Mouse (Mus musculus): ENCODE data around the gene Tbl1xr1. TPM values are rescaled to one million over a fixed set of nuclear protein-coding genes. Genes with fewer than 3 reads are reported as not detected.

Gene Tbl1xr1
- total and polyA plus RNA-seq, 2 experiments from 2014 or later: 12.8 to 33.1 TPM

DNA sequence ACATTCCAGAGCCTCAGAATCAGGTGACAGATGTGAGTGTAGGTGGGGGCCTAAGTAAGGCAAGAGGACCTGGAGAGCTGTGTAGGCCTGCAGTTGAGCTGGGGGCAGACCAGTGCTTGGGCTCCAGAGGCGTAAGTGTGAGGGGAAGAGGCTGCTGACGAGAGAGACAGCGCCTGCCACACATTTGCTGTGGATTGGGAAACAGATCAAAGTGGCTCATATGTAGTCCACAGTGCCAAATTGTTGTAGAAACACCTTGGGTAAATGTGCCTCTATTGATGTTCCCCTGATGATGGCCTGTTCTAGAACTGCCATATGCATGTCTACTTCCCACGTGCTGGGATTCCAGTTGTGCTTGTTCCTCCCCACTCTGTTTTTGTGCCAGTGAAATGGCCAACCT is 92.0 kb downstream of the Tbl1xr1 start:
- DNase-seq (ENCODE audit: low spot score): no peak
- Histone ChIP-seq H3K9ac (replicated peaks; ENCODE audit: low read length) (no peak overlapping the region), H3K27me3 (ENCODE audit: insufficient read depth, low read length) (no peaks in the 10 kb centered on the region), H3K4me3 (ENCODE audit: low read length) (no peak overlapping the region), H3K4me2 (ENCODE audit: low read depth, low read length) (no peak overlapping the region), H3K36me3 (ENCODE audit: insufficient read depth, low read length) (no peaks in the 10 kb centered on the region), H3K4me1 (ENCODE audit: insufficient read depth, low read length) (no peaks in the 10 kb centered on the region), H3K27ac (no peak overlapping the region), H3K9me3 (ENCODE audit: low read length) (no peaks in the 10 kb centered on the region)
- 88% methylated on average over 4 of the region's 4 CpGs for WGBS
- no peak for ATAC-seq
- TF ChIP-seq CTCF (IDR thresholded peaks at IDR 0.05; ENCODE audit: low read depth): no peak

- Histone ChIP-seq H3K4me3 (ENCODE audit: low read length) (no peak overlapping the region), H3K9me3 (ENCODE audit: low read length) (no peaks in the 10 kb centered on the region), H3K9ac (replicated peaks; ENCODE audit: low read length) (no peak overlapping the region), H3K27ac (no peak overlapping the region), H3K36me3 (ENCODE audit: insufficient read depth, low read length) (no peaks in the 10 kb centered on the region), H3K4me2 (ENCODE audit: low read depth, low read length) (no peak overlapping the region), H3K27me3 (ENCODE audit: insufficient read depth, low read length) (no peaks in the 10 kb centered on the region), H3K4me1 (ENCODE audit: insufficient read depth, low read length) (no peaks in the 10 kb centered on the region)
- ATAC-seq: no peak
- no peak for DNase-seq (ENCODE audit: low spot score)
- WGBS: 90% methylated on average over 8 of the region's 8 CpGs
- no peak for TF ChIP-seq CTCF (IDR thresholded peaks at IDR 0.05; ENCODE audit: low read depth)
Measured at GRCm38 (mm10) chr3:22171526-22171925, 95.1 kb downstream of the Tbl1xr1 start.

DNA sequence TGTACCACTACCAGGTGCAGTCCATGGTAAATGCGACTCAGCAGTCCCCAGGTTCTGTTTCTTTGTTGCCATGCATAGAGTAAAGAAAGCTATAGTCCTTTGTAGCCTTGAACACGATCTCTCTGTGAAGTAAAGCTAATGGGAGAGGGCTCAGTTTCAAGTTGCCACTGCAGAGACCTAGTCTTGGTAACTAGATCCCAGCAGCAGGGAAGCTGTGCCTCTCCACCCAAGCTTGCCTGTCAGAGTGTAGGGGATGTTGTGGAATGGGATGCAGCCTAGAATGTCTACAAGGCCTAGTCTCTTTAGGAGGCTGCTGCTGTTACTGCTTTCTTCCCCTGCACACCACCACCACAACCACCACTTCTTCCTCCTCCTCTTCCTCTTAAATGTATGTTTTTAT is 96.0 kb downstream of the Tbl1xr1 start:
- H3K27me3 ChIP-seq (ENCODE audit: insufficient read depth, low read length): no peaks in the 10 kb centered on the region
- ATAC-seq: no peak
- 56% methylated on average over 2 of the region's 2 CpGs for WGBS

DNA sequence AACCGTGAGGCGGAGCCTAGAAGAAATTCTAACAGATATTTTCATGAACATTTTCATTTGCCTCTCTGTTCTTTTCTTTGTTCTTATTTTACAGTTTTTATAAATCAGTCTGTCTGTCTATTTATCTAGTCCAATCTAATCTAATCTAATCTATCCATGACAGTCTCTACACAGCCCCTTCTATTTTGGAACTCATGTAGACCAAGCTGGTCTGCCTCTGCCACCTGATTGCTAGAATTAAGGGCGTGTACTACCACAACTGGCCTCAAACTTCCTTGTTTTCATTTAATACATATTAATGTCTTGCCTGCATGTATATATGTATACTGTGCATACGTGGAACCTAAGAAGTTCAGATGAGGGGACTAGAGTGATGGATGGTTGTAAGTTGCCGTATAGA is 96.7 kb downstream of the Tbl1xr1 start:
- no peak overlapping the region for H3K4me2 ChIP-seq (ENCODE audit: low read depth, low read length)
- H3K4me3 ChIP-seq (ENCODE audit: low read length): no peak overlapping the region
- H3K4me1 ChIP-seq (ENCODE audit: insufficient read depth, low read length): no peaks in the 10 kb centered on the region
- no peak overlapping the region for H3K9ac ChIP-seq (replicated peaks; ENCODE audit: low read length)
- ATAC-seq: no peak
- 90% methylated on average over 5 of the region's 5 CpGs for WGBS
- no peak overlapping the region for H3K27ac ChIP-seq
- no peaks in the 10 kb centered on the region for H3K9me3 ChIP-seq (ENCODE audit: low read length)
- no peaks in the 10 kb centered on the region for H3K36me3 ChIP-seq (ENCODE audit: insufficient read depth, low read length)
- no peak for DNase-seq (ENCODE audit: low spot score)
- no peak for TF ChIP-seq CTCF (IDR thresholded peaks at IDR 0.05; ENCODE audit: low read depth)
- H3K27me3 ChIP-seq (ENCODE audit: insufficient read depth, low read length): no peaks in the 10 kb centered on the region

More for the DNA sequence above, 96.0 kb downstream of the Tbl1xr1 start:
- Histone ChIP-seq H3K4me1 (ENCODE audit: insufficient read depth, low read length) (no peaks in the 10 kb centered on the region), H3K4me3 (ENCODE audit: low read length) (no peak overlapping the region), H3K9me3 (ENCODE audit: low read length) (no peaks in the 10 kb centered on the region), H3K9ac (replicated peaks; ENCODE audit: low read length) (no peak overlapping the region), H3K36me3 (ENCODE audit: insufficient read depth, low read length) (no peaks in the 10 kb centered on the region), H3K4me2 (ENCODE audit: low read depth, low read length) (no peak overlapping the region), H3K27ac (no peak overlapping the region)
- no peak for DNase-seq (ENCODE audit: low spot score)
- TF ChIP-seq CTCF (IDR thresholded peaks at IDR 0.05; ENCODE audit: low read depth): no peak

DNA sequence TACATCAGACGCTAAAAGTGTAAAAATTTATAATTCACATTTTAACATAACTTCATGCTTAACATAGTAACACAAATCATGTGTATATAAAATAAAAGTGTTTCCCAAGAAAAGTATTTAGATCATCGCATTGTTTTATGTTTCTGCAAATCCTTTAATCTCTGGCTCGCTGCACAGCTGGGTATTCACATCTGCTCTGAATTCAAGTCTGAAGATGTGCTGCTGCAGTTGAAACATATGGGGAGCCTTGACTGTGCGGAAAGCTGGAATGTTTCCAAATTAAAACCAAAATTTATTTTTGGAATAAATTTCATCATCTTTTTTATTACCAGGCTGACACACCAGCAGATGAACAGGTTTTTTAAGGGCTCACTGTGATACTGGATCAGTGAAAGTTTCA is 97.8 kb downstream of the Tbl1xr1 start:
- Histone ChIP-seq H3K9ac (replicated peaks; ENCODE audit: low read length) (no peak overlapping the region), H3K36me3 (ENCODE audit: insufficient read depth, low read length) (no peaks in the 10 kb centered on the region), H3K27ac (no peak overlapping the region), H3K4me1 (ENCODE audit: insufficient read depth, low read length) (no peaks in the 10 kb centered on the region), H3K27me3 (ENCODE audit: insufficient read depth, low read length) (no peaks in the 10 kb centered on the region), H3K9me3 (ENCODE audit: low read length) (no peaks in the 10 kb centered on the region), H3K4me2 (ENCODE audit: low read depth, low read length) (no peak overlapping the region), H3K4me3 (ENCODE audit: low read length) (no peak overlapping the region)
- WGBS: 70% methylated on average over 4 of the region's 4 CpGs
- no peak for TF ChIP-seq CTCF (IDR thresholded peaks at IDR 0.05; ENCODE audit: low read depth)
- ATAC-seq (no peak), DNase-seq (ENCODE audit: low spot score) (no peak)

DNA sequence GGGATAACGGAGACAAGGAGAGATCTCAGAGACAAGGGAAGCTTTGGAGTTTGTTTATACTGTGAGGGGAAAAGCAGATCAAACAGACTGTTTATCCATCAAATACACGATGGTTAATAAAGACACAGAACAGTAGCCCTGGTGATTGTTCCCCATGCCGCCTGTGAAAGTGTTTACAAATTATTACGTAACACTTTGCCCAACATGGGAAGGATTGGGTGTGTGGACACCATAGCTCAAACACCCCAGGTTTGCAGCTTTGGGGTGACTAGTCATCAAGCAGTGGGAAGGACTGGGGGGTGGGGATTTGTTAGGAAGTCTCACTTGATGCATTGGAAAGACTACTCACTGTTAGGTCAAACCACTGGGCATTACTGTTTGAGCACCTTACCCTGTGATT is 103.6 kb downstream of the Tbl1xr1 start:
- no peaks in the 10 kb centered on the region for H3K4me1 ChIP-seq (ENCODE audit: insufficient read depth, low read length)
- no peak for TF ChIP-seq CTCF (IDR thresholded peaks at IDR 0.05; ENCODE audit: low read depth)
- no peak overlapping the region for H3K9ac ChIP-seq (replicated peaks; ENCODE audit: low read length)
- DNase-seq (ENCODE audit: low spot score): no peak
- H3K4me2 ChIP-seq (ENCODE audit: low read depth, low read length): no peak overlapping the region
- WGBS: 92% methylated on average over 3 of the region's 4 CpGs
- H3K4me3 ChIP-seq (ENCODE audit: low read length): no peak overlapping the region
- H3K36me3 ChIP-seq (ENCODE audit: insufficient read depth, low read length): no peaks in the 10 kb centered on the region
- H3K27ac ChIP-seq: no peak overlapping the region
- H3K27me3 ChIP-seq (ENCODE audit: insufficient read depth, low read length): no peaks in the 10 kb centered on the region
- ATAC-seq: no peak
- H3K9me3 ChIP-seq (ENCODE audit: low read length): no peaks in the 10 kb centered on the region

GRCm38 (mm10) chr3:22181026-22181425 is 104.6 kb downstream of the Tbl1xr1 start:
- DNase-seq (ENCODE audit: low spot score) (no peak), ATAC-seq (no peak)
- no peak for TF ChIP-seq CTCF (IDR thresholded peaks at IDR 0.05; ENCODE audit: low read depth)
- no peaks in the 10 kb centered on the region for H3K9me3 ChIP-seq (ENCODE audit: low read length)
- H3K4me1 ChIP-seq (ENCODE audit: insufficient read depth, low read length): no peaks in the 10 kb centered on the region
- no peak overlapping the region for H3K27ac ChIP-seq
- 98% methylated on average over 2 of the region's 2 CpGs for WGBS
- no peaks in the 10 kb centered on the region for H3K27me3 ChIP-seq (ENCODE audit: insufficient read depth, low read length)
- no peak overlapping the region for H3K4me3 ChIP-seq (ENCODE audit: low read length)
- no peak overlapping the region for H3K9ac ChIP-seq (replicated peaks; ENCODE audit: low read length)
- H3K36me3 ChIP-seq (ENCODE audit: insufficient read depth, low read length): no peaks in the 10 kb centered on the region
- H3K4me2 ChIP-seq (ENCODE audit: low read depth, low read length): no peak overlapping the region

Data from hindbrain, postnatal 0 days (tissue).